Mouse (Mus musculus) liver, embryonic 11.5 days (tissue): ENCODE data around the gene Mpo. TPM values are rescaled to one million over a fixed set of nuclear protein-coding genes. Genes with fewer than 3 reads are reported as not detected.

Source experiments
- ATAC-seq: fragments of 200-750 bp; cut with Nextera tagmentation; replicated peaks from 2 replicates; pipeline ENCODE4 v1.8.0; 2017; ENCODE audit warnings: moderate number of reproducible peaks, mild to moderate bottlenecking, moderate TSS enrichment, moderate library complexity; ENCODE audit not compliant: low FRiP score
- DNase-seq: peaks from one replicate; pipeline ENCODE4 v3.0.0-alpha.2; 2017; ENCODE audit warnings: low spot score
- H3K27ac ChIP-seq: fragments of 300-500 bp; sonication (generic); 2 replicates; pipeline ENCODE4 v1.5.1; 2014; ENCODE audit warnings: mild to moderate bottlenecking, low read depth, low read length, control low read depth
- H3K27me3 ChIP-seq: fragments of 300-500 bp; sonication (generic); replicated peaks from 2 replicates; pipeline ENCODE4 v1.6.1; 2014; ENCODE audit warnings: low read length, mixed read lengths; ENCODE audit not compliant: control insufficient read depth, insufficient read depth
- H3K36me3 ChIP-seq: fragments of 300-500 bp; sonication (generic); 2 replicates; pipeline ENCODE4 v1.6.1; 2014; ENCODE audit warnings: mild to moderate bottlenecking, low read length, moderate library complexity, mixed read lengths; ENCODE audit not compliant: control insufficient read depth, insufficient read depth
- H3K4me1 ChIP-seq: fragments of 300-500 bp; sonication (generic); replicated peaks from 2 replicates; pipeline ENCODE4 v1.6.1; 2014; ENCODE audit warnings: low read length, mixed read lengths; ENCODE audit not compliant: control insufficient read depth, insufficient read depth
- H3K4me2 ChIP-seq: fragments of 300-500 bp; sonication (generic); 2 replicates; pipeline ENCODE4 v1.6.1; 2014; ENCODE audit warnings: mild to moderate bottlenecking, control low read depth, moderate library complexity
- H3K4me3 ChIP-seq: fragments of 300-500 bp; sonication (generic); 2 replicates; pipeline ENCODE4 v1.5.1; 2014; ENCODE audit warnings: low read depth, low read length, control low read depth
- H3K9ac ChIP-seq: fragments of 300-500 bp; sonication (generic); 2 replicates; pipeline ENCODE4 v1.6.1; 2014; ENCODE audit warnings: low read depth, low read length, control low read depth
- H3K9me3 ChIP-seq: fragments of 300-500 bp; sonication (generic); 2 replicates; pipeline ENCODE4 v1.6.1; 2016; ENCODE audit warnings: low read length, inconsistent platforms, mixed read lengths; ENCODE audit not compliant: control insufficient read depth
- WGBS: fragments of 180-500 bp; shearing (Covaris S2); extraction: QIAGEN DNeasy Blood & Tissue Kit; methylation state at CpG from one replicate; pipeline ENCODE4 v1.1.7; 2014; 5-methylcytosine and 5-hydroxymethylcytosine counted together
- polyA plus RNA-seq: library from polyadenylated mRNA; unstranded; fragments of >200 nt; fragmentation: Nextera tagmentation; extraction: Ambion mirVana; gene quantifications from 2 replicates; pipeline ENCODE4 v1.2.1, GENCODE M21; 2014

The Mpo gene
- polyA plus RNA-seq, 1 experiment from 2014 or later = 190 TPM

DNA sequence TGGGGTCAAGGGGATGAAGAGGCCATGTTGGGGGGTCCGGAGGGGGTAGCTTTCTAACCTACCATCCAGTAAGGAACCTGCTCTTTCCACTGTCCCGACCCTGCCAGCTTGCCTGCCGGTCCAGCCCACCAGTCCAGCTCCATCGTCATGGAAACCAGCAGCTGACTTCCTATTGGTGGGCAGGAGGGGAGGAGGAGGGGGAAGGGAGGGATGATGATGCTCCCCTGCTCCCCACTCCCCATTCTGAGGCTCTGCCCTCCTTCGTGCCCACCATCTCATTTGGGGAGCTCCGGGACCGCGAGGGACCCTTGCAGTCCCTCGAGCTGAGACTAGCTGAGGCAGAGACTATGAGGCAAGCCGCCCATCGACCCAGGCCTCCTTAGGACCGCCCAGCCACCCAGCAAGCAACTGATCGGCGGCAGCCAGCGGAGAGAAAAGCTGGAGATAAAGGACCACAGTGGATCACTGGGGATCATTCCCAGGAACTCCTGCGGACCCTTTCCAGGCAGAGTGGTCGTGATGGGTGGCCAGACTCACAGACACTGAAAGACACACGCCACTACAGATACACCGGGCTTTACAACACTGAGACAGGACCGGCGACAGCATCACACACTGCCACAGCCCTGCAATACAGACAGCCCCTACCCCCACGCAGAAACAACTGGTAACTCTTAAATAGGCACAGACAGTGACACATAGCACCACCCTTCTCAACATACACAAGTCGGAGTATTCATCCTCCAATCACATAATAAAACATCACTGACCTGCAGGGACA lies 32.9 kb upstream of the Mpo start, which contains the start of gene Tspoap1:
Tspoap1 (plus strand) TSS at position 241 of the 781 bp plus-strand sequence.
- Histone ChIP-seq H3K27me3 (peaks cover 56% of the 10 kb centered on the region), H3K9ac (no peak within 1 kb of the TSS), H3K4me2 (no peak within 1 kb of the TSS), H3K36me3 (peaks cover 10% of the 10 kb centered on the region; the same call in 1 of the 2 replicates), H3K4me1 (peaks cover 11% of the 10 kb centered on the region), H3K27ac (peak within 1 kb of the TSS; percentile 53), H3K9me3 (no peaks in the 10 kb centered on the region), H3K4me3 (no peak within 1 kb of the TSS)
- ATAC-seq (peak; percentile 11), DNase-seq (peak; percentile 67)
- WGBS = 11% methylated on average over 23 of the region's 23 CpGs

DNA sequence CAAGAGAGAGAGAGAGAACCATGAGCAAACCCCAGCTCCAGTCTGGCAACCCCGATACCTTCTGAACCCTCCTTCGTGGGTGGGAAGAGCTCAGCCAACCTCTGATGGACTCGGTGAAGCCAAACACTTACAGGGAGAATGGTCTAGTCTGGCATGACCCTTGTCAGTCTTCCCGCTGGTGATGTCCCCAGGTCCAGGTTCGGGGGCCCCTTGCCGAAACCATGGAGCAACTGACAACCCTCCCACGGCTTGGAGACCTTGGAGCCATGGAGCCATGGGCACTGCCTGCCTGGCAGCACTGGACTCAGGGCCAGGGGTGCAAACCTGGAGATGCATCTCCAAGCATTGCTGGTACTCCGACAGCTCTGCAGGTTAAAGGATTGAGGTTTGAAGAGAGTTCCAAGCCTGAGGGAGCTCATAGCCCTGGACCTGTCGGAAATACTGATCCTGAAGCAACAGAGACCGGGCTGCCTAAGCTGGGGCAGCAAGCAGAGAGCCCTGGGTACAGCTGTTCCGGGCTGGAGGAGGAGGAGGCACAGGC lies 32.1 kb upstream of the Mpo start:
- Histone ChIP-seq H3K9ac (no peak overlapping the region), H3K9me3 (no peaks in the 10 kb centered on the region), H3K27me3 (peaks cover 64% of the 10 kb centered on the region), H3K4me2 (no peak overlapping the region), H3K4me1 (peaks cover 11% of the 10 kb centered on the region), H3K4me3 (no peak overlapping the region), H3K27ac (no peak overlapping the region), H3K36me3 (peaks cover 9% of the 10 kb centered on the region; the same call in 1 of the 2 replicates)
- ATAC-seq (no peak), DNase-seq (peak; percentile 59)
- WGBS = 69% methylated on average over 11 of the region's 11 CpGs

DNA sequence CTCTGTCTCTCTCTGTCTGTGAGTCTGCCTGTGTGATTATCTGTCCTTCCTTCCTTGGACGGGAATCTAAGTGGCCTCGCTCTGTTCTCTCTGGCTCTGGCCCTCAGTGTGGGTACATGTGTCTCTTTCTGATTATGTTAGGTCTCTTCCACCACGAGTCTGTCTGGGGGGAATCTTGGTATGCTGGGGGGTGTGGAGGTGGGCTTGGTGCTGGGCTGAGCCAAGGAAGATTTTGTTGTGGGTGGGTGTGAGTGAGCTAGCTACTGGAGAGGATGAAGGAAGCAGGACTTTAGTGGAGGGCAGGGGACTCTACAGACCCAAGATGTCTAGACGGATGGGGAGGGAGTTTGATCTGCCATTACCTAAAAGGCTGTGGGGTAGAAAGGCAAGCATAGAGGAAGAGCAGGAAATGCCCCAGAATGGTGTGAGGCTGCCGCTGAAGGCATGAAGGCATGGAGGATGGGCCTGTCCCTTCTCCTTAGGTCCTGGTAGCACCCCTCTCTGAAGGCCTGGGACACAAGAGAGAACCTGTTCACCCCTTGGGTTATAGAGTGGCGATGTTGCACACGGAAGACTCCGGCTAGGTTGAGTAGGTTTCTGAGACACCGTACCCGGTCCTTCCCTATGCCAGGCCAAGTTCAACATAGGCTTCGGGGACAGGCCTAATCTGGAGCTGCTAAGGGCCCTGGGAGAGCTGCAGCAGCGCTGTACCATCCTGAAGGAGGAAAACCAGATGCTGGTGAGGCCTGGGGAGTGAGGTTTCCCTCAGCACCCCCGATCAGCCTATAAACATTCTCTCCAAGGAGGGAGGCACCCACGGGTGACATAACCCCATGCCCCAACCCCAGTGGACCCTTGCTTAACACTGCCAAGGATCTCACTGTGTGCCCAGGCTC lies 31.3 kb upstream of the Mpo start:
- Histone ChIP-seq H3K4me2 (no peak overlapping the region), H3K9me3 (no peaks in the 10 kb centered on the region), H3K4me1 (peaks cover 11% of the 10 kb centered on the region), H3K4me3 (no peak overlapping the region), H3K27ac (no peak overlapping the region), H3K9ac (no peak overlapping the region), H3K27me3 (peaks cover 67% of the 10 kb centered on the region), H3K36me3 (peaks cover 2% of the 10 kb centered on the region; the same call in 1 of the 2 replicates)
- ATAC-seq (no peak), DNase-seq (no peak)
- 68% methylated on average over 14 of the region's 14 CpGs for WGBS

DNA sequence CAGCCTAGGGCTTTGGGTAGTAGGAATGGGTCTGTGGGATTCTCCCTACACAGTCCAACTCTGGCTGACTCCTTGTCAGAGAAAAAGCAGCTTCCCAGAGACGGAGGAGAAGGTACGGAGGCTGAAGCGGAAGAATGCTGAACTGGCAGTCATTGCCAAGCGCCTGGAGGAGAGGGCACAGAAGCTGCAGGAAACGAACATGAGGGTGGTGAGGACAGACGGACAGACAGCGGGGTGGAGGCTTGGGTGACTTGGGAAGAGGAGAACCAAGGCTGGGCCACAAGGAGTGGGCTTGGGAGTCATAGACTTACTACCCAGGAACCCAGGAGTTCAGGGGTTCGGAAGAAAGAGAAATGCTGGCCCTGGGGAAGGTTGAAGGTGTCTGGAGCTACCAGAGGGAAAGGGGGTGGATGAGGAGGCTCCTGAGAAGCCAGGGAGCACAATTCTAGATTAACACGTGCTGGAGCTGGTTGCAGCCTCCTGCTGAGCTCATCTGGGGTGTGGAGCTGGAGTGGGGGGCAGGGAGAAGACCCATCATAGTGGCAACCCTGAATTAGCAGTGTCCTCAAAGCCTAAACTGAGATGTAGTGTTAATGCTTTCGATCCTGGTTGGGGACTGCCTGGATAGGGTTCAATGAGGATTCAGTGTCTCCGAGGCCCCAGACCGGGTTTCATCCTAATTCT lies 30.5 kb upstream of the Mpo start:
- H3K27ac ChIP-seq = no peak overlapping the region
- H3K4me1 ChIP-seq = peaks cover 11% of the 10 kb centered on the region
- DNase-seq (no peak), ATAC-seq (no peak)
- H3K4me3 ChIP-seq = no peak overlapping the region
- H3K4me2 ChIP-seq = peak overlapping the region; percentile 81; the same call in 1 of the 2 replicates
- H3K27me3 ChIP-seq = peaks cover 67% of the 10 kb centered on the region
- H3K9me3 ChIP-seq = no peaks in the 10 kb centered on the region
- H3K36me3 ChIP-seq = no peaks in the 10 kb centered on the region
- no peak overlapping the region for H3K9ac ChIP-seq
- 57% methylated on average over 12 of the region's 12 CpGs for WGBS

DNA sequence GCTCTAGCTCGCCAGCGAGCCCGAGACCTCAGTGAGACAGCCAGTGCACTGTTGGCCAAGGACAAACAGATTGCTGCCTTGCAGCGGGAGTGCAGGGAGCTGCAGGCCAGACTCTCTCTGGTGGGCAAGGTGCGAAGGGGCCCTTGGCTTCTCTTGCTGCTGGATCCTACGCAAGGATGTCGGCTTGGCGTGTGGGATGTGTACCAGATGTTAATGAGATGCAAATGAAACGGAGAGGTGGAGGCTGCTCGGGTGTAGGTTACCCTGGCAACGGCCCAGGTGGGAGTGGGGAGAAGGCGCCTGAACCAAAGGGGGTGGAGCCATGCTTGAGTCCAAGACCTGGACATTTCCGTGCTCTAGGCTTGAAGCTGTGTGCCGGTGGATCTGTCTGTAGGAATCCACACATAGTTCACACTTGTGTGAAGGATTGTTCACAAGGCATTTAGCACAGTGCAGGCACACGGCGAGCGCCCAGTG lies 29.8 kb upstream of the Mpo start:
- Histone ChIP-seq H3K4me1 (peaks cover 12% of the 10 kb centered on the region), H3K9ac (peak overlapping the region; percentile 59)

DNA sequence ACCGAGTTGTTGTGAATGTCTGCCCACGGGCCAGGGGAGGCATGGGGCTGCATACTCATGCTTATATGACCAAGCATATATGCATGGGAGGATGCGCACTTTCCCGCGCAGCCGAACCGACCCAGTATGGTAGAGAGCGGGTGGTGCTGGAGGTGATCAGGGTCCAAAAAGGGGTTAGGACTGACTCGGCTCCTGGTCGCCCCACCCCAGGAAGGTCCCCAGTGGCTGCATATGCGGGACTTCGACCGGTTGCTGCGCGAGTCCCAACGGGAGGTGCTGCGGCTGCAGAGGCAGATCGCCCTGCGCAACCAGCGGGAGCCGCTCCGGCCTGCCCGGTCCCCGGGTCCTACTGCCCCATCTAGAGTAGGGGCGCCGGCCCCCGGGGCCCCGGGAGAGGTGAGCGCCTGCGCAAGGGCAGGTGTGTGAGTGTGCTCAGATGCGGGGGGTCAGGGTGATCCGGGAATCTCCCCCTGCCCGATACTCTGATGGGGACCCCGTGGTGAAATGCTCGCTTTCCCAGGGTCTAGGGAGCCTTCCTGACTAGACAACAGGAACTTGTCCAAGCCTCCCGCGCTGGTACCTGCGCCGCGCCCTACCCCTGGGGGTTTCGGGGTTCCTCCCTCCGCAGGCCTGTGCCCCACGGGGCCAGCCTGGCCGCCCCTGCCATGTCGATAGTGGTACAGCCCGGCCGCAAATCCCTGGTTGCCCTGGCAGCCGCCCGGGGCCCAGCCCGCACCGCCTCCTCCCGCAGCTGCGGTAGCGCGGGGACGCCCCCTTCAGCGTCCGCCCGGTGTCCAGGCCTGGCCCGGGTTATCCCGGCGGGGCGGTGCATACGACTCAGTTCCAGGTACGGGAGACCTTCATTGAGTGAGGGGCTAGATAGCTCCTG lies 29.1 kb upstream of the Mpo start:
- H3K9me3 ChIP-seq = no peaks in the 10 kb centered on the region
- no peak for ATAC-seq

More for the DNA sequence above, 29.8 kb upstream of the Mpo start:
- 19% methylated on average over 17 of the region's 17 CpGs for WGBS
- no peaks in the 10 kb centered on the region for H3K36me3 ChIP-seq
- H3K27me3 ChIP-seq = peaks cover 67% of the 10 kb centered on the region
- peak; percentile 69 for DNase-seq
- H3K4me3 ChIP-seq = peak overlapping the region; percentile 47
- no peaks in the 10 kb centered on the region for H3K9me3 ChIP-seq
- H3K4me2 ChIP-seq = peak overlapping the region; percentile 81
- no peak for ATAC-seq
- H3K27ac ChIP-seq = no peak overlapping the region

DNA sequence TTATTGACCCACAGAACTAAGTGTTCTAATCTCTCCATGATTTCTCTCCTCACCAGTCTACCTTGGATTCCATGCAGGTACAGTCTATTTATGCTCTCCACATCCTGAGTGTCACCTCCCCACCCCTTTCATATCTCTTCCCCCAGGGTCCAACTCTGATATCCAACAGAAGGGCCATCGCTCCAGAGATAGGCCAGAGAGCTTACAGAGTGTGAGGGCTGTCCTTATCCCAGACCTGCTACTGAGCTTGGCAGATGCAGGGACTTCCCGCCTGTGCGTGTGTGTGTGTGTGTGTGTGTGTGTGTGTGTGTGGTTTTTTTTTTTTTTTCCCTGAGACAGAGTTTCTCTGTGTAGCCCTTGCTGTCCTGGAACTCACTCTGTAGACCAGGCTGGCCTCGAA lies 24.6 kb upstream of the Mpo start:
- Histone ChIP-seq H3K4me3 (no peak overlapping the region), H3K9ac (no peak overlapping the region), H3K36me3 (no peaks in the 10 kb centered on the region), H3K4me1 (peaks cover 12% of the 10 kb centered on the region), H3K27ac (no peak overlapping the region), H3K27me3 (peaks cover 28% of the 10 kb centered on the region), H3K9me3 (no peaks in the 10 kb centered on the region), H3K4me2 (no peak overlapping the region)
- WGBS = 68% methylated on average over 4 of the region's 4 CpGs
- no peak for DNase-seq
- ATAC-seq = peak; percentile 56; the same call in 1 of the 2 replicates

More for the DNA sequence above, 29.1 kb upstream of the Mpo start:
- H3K4me3 ChIP-seq = peak overlapping the region; percentile 47
- H3K36me3 ChIP-seq = no peaks in the 10 kb centered on the region
- H3K4me1 ChIP-seq = peaks cover 15% of the 10 kb centered on the region
- H3K27me3 ChIP-seq = peaks cover 67% of the 10 kb centered on the region
- no peak for DNase-seq
- H3K4me2 ChIP-seq = peak overlapping the region; percentile 81
- H3K27ac ChIP-seq = no peak overlapping the region
- 4% methylated on average over 65 of the region's 65 CpGs for WGBS
- H3K9ac ChIP-seq = peak overlapping the region; percentile 59
